Mouse (Mus musculus): ENCODE results near the gene Irf4. TPM values are rescaled to one million over a fixed set of nuclear protein-coding genes. Genes with fewer than 3 reads are reported as not detected.

The Irf4 gene
- polyA plus RNA-seq, 1 experiment: not detected

DNA sequence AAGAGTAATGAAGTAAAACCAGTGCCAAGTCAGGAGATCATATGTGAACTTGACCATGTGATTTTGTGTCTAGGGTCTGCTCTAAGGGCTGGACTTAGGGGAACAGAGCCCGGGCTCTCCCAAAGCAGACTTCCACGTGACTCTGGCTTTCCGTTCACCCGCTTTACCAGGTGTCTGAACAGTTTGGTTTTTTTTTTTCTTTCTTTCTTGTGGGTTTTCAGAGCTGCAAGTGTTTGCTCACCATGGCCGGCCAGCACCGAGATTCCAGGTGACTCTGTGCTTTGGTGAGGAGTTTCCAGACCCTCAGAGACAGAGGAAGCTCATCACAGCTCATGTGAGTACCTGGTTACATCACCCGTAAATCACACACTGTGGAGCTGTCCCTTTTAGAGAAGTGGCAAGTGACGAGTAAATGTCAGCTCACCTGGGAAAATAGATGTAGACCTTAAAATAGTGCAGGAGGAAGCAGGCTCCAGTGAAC lies 12.2 kb downstream of the Irf4 start:
- no peaks in the 10 kb centered on the region for H3K36me3 ChIP-seq (ENCODE audit: control insufficient read depth, insufficient read depth, low read length, poor library complexity, severe bottlenecking)
- no peaks in the 10 kb centered on the region; the same call in 1 of the 2 replicates for H3K27me3 ChIP-seq (ENCODE audit: control insufficient read depth, insufficient read depth, low read length, poor library complexity, severe bottlenecking)
- no peak overlapping the region for H3K4me3 ChIP-seq (ENCODE audit: low read depth, low read length)
- no peak overlapping the region for H3K9ac ChIP-seq (ENCODE audit: low read depth, poor library complexity, severe bottlenecking)
- TF ChIP-seq CTCF (IDR thresholded peaks at IDR 0.05; ENCODE audit: low read depth, low read length) (no peak), POLR2A (IDR thresholded peaks at IDR 0.05; ENCODE audit: insufficient read depth, low read length) (no peak), EP300 (IDR thresholded peaks at IDR 0.05; ENCODE audit: insufficient read depth, low read depth, low read length) (no peak)
- no peaks in the 10 kb centered on the region for H3K9me3 ChIP-seq (replicated peaks; ENCODE audit: control insufficient read depth, insufficient read depth, low read length, poor library complexity, severe bottlenecking)
- H3K27ac ChIP-seq (ENCODE audit: insufficient read depth, low read length): no peak overlapping the region
- no peaks in the 10 kb centered on the region for H3K4me1 ChIP-seq (ENCODE audit: control insufficient read depth, insufficient read depth, low read length)

DNA sequence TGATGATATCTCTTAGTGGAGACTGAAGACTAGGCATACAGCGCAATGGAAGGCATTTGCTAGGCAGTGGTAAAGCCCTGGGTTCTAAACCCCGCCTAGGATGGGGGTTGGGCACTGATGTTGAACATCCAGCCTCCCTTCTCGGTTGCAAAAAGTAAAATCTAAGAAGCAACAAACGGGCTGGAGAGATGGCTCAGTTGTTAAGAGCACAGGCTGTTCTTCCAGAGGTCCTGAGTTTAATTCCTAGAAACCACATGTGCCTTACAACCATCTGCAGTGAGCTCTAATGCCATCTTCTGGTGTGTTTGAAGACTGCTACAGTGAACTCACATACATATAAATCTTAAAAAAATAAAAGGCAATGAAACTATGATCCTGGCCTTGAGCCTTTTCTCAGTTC lies 13.2 kb downstream of the Irf4 start:
- Histone ChIP-seq H3K27ac (ENCODE audit: insufficient read depth, low read length) (no peak overlapping the region), H3K9ac (ENCODE audit: low read depth, poor library complexity, severe bottlenecking) (no peak overlapping the region), H3K4me3 (ENCODE audit: low read depth, low read length) (no peak overlapping the region), H3K36me3 (ENCODE audit: control insufficient read depth, insufficient read depth, low read length, poor library complexity, severe bottlenecking) (no peaks in the 10 kb centered on the region), H3K27me3 (ENCODE audit: control insufficient read depth, insufficient read depth, low read length, poor library complexity, severe bottlenecking) (no peaks in the 10 kb centered on the region; the same call in 1 of the 2 replicates), H3K9me3 (replicated peaks; ENCODE audit: control insufficient read depth, insufficient read depth, low read length, poor library complexity, severe bottlenecking) (no peaks in the 10 kb centered on the region), H3K4me1 (ENCODE audit: control insufficient read depth, insufficient read depth, low read length) (no peaks in the 10 kb centered on the region)
- TF ChIP-seq CTCF (IDR thresholded peaks at IDR 0.05; ENCODE audit: low read depth, low read length): no peak
- no peak for TF ChIP-seq POLR2A (IDR thresholded peaks at IDR 0.05; ENCODE audit: insufficient read depth, low read length)
- TF ChIP-seq EP300 (IDR thresholded peaks at IDR 0.05; ENCODE audit: insufficient read depth, low read depth, low read length): no peak

DNA sequence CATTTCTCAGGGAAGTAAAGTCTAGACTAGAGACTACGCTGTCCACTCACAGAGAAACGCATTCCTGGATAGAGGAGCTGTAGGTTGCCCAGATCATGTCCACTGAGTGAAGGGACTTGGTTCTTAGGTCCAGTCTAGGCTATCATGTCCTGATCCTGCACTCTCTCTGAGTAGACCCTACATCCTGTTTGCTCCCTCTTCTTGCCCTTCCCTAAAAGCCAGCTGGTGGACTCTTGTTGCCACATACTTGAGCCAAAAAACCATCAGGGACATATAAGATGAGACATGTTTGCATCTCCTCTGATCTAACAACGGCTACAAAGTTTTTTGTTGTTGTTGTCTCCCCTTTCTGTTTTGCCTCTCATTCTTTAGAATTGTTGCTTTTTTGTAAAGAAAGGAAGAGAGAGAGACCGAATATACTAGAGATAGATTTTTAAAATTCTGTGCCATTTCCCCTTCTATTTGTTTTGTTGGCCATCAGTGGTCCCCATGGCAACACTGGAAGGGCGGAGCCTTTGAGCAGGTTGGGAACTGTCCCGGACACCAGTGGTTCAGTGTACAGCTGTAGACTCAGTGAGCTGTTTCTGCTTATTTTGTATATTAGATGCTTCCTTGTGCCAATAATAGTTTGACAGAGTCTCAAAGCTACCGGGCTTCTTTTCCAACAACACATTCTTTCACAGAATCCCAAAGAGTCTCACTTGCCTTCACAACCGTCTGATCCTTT lies 15.2 kb downstream of the Irf4 start:
- no peaks in the 10 kb centered on the region for H3K36me3 ChIP-seq (ENCODE audit: control insufficient read depth, insufficient read depth, low read length, poor library complexity, severe bottlenecking)
- H3K27ac ChIP-seq (ENCODE audit: insufficient read depth, low read length): no peak overlapping the region
- H3K9me3 ChIP-seq (replicated peaks; ENCODE audit: control insufficient read depth, insufficient read depth, low read length, poor library complexity, severe bottlenecking): no peaks in the 10 kb centered on the region
- no peak overlapping the region for H3K4me3 ChIP-seq (ENCODE audit: low read depth, low read length)
- TF ChIP-seq EP300 (IDR thresholded peaks at IDR 0.05; ENCODE audit: insufficient read depth, low read depth, low read length): no peak
- TF ChIP-seq CTCF (IDR thresholded peaks at IDR 0.05; ENCODE audit: low read depth, low read length): no peak
- TF ChIP-seq POLR2A (IDR thresholded peaks at IDR 0.05; ENCODE audit: insufficient read depth, low read length): no peak
- no peaks in the 10 kb centered on the region; the same call in 1 of the 2 replicates for H3K27me3 ChIP-seq (ENCODE audit: control insufficient read depth, insufficient read depth, low read length, poor library complexity, severe bottlenecking)
- no peaks in the 10 kb centered on the region for H3K4me1 ChIP-seq (ENCODE audit: control insufficient read depth, insufficient read depth, low read length)
- no peak overlapping the region for H3K9ac ChIP-seq (ENCODE audit: low read depth, poor library complexity, severe bottlenecking)

DNA sequence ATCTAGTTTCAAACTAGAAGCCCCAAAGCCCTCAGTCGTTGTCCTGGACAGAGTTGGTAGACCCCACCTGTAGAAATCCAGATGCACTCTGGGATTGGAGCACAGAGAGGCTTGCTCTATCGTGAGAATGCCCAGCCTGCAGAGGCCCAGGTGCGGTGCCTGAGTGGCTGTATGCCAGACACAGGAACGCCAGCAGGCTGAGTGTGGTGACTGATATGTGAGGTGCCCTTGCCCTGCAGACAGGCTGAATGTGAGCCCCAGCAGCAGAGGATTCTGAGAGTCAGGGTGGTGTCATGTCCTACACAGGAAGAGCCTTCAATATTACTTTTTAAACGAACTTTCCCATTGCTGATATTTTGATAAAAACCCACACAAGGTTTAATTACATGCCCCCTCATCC lies 16.9 kb downstream of the Irf4 start:
- no peak for TF ChIP-seq EP300 (IDR thresholded peaks at IDR 0.05; ENCODE audit: insufficient read depth, low read depth, low read length)
- TF ChIP-seq POLR2A (IDR thresholded peaks at IDR 0.05; ENCODE audit: insufficient read depth, low read length): no peak
- no peak for TF ChIP-seq CTCF (IDR thresholded peaks at IDR 0.05; ENCODE audit: low read depth, low read length)
- Histone ChIP-seq H3K27ac (ENCODE audit: insufficient read depth, low read length) (no peak overlapping the region), H3K9me3 (replicated peaks; ENCODE audit: control insufficient read depth, insufficient read depth, low read length, poor library complexity, severe bottlenecking) (no peaks in the 10 kb centered on the region), H3K4me3 (ENCODE audit: low read depth, low read length) (no peak overlapping the region), H3K36me3 (ENCODE audit: control insufficient read depth, insufficient read depth, low read length, poor library complexity, severe bottlenecking) (no peaks in the 10 kb centered on the region), H3K4me1 (ENCODE audit: control insufficient read depth, insufficient read depth, low read length) (no peaks in the 10 kb centered on the region), H3K27me3 (ENCODE audit: control insufficient read depth, insufficient read depth, low read length, poor library complexity, severe bottlenecking) (no peaks in the 10 kb centered on the region; the same call in 1 of the 2 replicates), H3K9ac (ENCODE audit: low read depth, poor library complexity, severe bottlenecking) (no peak overlapping the region)

DNA sequence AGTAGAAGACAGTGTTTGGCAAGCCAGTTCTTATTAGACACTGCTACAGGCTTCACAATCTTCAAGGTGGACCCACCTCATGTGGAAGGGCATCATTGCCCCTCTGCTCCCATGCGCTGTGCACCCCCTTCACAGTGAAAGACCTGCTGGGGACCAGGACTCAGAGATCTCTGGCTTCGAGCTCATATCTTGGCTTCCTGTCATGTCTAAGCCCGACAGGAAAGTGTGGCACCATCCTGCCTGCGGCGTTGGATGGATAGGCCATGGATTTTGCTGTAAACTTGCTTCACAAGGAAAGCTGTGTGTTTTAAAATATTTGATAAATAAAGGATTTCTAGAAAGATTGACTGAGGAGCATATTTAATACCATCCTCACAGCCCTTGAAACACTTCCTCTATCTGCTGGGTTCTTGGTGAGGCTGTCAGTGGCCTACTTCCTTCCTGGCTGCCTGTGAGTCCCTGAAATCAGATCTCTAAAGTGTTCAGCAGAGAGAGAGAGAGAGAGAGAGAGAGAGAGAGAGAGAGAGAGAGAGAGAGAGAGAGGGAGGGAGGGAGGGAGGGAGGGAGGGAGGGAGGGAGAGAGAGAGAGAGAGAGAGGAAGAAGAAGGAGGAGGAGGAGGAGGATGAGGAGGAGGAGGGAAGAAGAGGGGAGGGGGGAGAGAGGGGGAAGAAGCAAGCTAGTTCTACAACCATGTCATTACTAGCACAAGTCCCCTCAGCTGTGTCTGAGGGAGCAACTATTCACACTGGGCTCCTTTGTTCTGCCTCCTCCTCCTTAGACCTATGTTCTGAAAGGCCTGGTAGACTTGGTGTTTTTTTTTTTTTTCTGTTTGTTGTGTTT lies 17.8 kb downstream of the Irf4 start:
- Histone ChIP-seq H3K27ac (ENCODE audit: insufficient read depth, low read length) (no peak overlapping the region), H3K4me3 (ENCODE audit: low read depth, low read length) (no peak overlapping the region), H3K36me3 (ENCODE audit: control insufficient read depth, insufficient read depth, low read length, poor library complexity, severe bottlenecking) (no peaks in the 10 kb centered on the region), H3K4me1 (ENCODE audit: control insufficient read depth, insufficient read depth, low read length) (no peaks in the 10 kb centered on the region), H3K27me3 (ENCODE audit: control insufficient read depth, insufficient read depth, low read length, poor library complexity, severe bottlenecking) (no peaks in the 10 kb centered on the region; the same call in 1 of the 2 replicates), H3K9ac (ENCODE audit: low read depth, poor library complexity, severe bottlenecking) (no peak overlapping the region), H3K9me3 (replicated peaks; ENCODE audit: control insufficient read depth, insufficient read depth, low read length, poor library complexity, severe bottlenecking) (no peaks in the 10 kb centered on the region)
- no peak for TF ChIP-seq EP300 (IDR thresholded peaks at IDR 0.05; ENCODE audit: insufficient read depth, low read depth, low read length)

Data from ES-Bruce4 (cell line).